Mouse (Mus musculus) small intestine, adult 2 months (tissue): Measurements from ENCODE around the gene Ptbp3.

Experiments used
- CTCF ChIP-seq: fragments of 200-500 bp; IDR thresholded peaks from 2 replicates; pipeline ENCODE4 v1.5.1; 2012; ENCODE audit warnings: low read depth, mild to moderate bottlenecking, control low read depth, inconsistent platforms, low read length, moderate library complexity, mixed read lengths; ENCODE audit not compliant: insufficient replicate concordance, insufficient read length; ENCODE audit errors: extremely low read depth
- POLR2A ChIP-seq: fragments of 200-500 bp; IDR thresholded peaks from 2 replicates; pipeline ENCODE4 v1.6.1; 2012; ENCODE audit warnings: low read depth, mild to moderate bottlenecking, control low read depth, inconsistent platforms, low read length, moderate library complexity

GRCm38 (mm10) chr4:59491097-59491496 lies 58.1 kb downstream of the Ptbp3 start:
- TF ChIP-seq CTCF: no peak
- TF ChIP-seq POLR2A: no peak
